Mouse (Mus musculus) cortical plate, adult 2 months (tissue): ENCODE measurements around the gene Tex264.

Experiments used
- CTCF ChIP-seq: fragments of 200-500 bp; IDR thresholded peaks from 2 replicates; pipeline ENCODE4 v1.5.1; 2011; ENCODE audit warnings: mild to moderate bottlenecking, control low read depth, low read length; ENCODE audit not compliant: insufficient read depth; ENCODE audit errors: extremely low read depth
- POLR2A ChIP-seq: fragments of 200-500 bp; IDR thresholded peaks from 2 replicates; pipeline ENCODE4 v1.6.1; 2011; ENCODE audit warnings: mild to moderate bottlenecking, low read length, control low read depth; ENCODE audit not compliant: insufficient read depth; ENCODE audit errors: extremely low read depth

- no peak for TF ChIP-seq POLR2A
- no peak for TF ChIP-seq CTCF
These were observed 39.7 kb upstream of the Tex264 start for GRCm38 (mm10) chr9:106725435-106725834.
